Mouse (Mus musculus): Measurements from ENCODE around the gene Gm7168. TPM values are rescaled to one million over a fixed set of nuclear protein-coding genes. Genes with fewer than 3 reads are reported as not detected.
"Not testable (repeated sequence)": the region's sequence is repeated elsewhere in the genome, so short reads cannot be mapped to it uniquely, and the experiment has no call there.

The Gm7168 gene
- polyA plus RNA-seq, 1 experiment from 2014 or later, result not detected

- WGBS (ENCODE audit: insufficient replicate concordance), result 58% methylated on average over 1 of the region's 1 CpGs
These were observed 39.5 kb downstream of the Gm7168 start for GRCm38 (mm10) chr17:13987690-13988089.

GRCm38 (mm10) chr17:13993425-13993824, 45.3 kb downstream of the Gm7168 start:
- WGBS (ENCODE audit: insufficient replicate concordance), result 38% methylated on average over 2 of the region's 2 CpGs

More at GRCm38 (mm10) chr17:13987690-13988089, 39.5 kb downstream of the Gm7168 start:
- Histone ChIP-seq H3K27me3 (no peaks in the 10 kb centered on the region), H3K4me1 (replicated peaks) (no peaks in the 10 kb centered on the region), H3K4me2 (no peak overlapping the region), H3K9ac (no peak overlapping the region), H3K36me3 (no peaks in the 10 kb centered on the region), H3K4me3 (replicated peaks) (no peak overlapping the region), H3K27ac (no peak overlapping the region), H3K9me3 (replicated peaks) (no peaks in the 10 kb centered on the region)
- no peak for DNase-seq
- no peak for ATAC-seq (ENCODE audit: low read depth)

More at GRCm38 (mm10) chr17:13993425-13993824, 45.3 kb downstream of the Gm7168 start:
- H3K4me3 ChIP-seq (replicated peaks); H3K9ac ChIP-seq; H3K36me3 ChIP-seq; DNase-seq; H3K4me2 ChIP-seq; H3K9me3 ChIP-seq (replicated peaks); ATAC-seq (ENCODE audit: low read depth); H3K27me3 ChIP-seq; H3K4me1 ChIP-seq (replicated peaks); H3K27ac ChIP-seq: not testable (repeated sequence)

Other genes with a start within 250 kb of the Gm7168 start
- 11.4 and 11.8 TPM in 2 replicates for gene Afdn, start 187.8 kb upstream of the Gm7168 start, polyA plus RNA-seq (2015; fragmentation: Nextera tagmentation; extraction: Ambion mirVana)
- gene Tcte2, start 186.5 kb upstream of the Gm7168 start, polyA plus RNA-seq (2015; fragmentation: Nextera tagmentation; extraction: Ambion mirVana), result 0.23 and 0.28 TPM in 2 replicates
- gene Gm7356, start 55.3 kb downstream of the Gm7168 start, polyA plus RNA-seq (2015; fragmentation: Nextera tagmentation; extraction: Ambion mirVana), result not detected in 2 replicates
- gene Gm7358, start 111.2 kb downstream of the Gm7168 start, polyA plus RNA-seq (2015; fragmentation: Nextera tagmentation; extraction: Ambion mirVana), result not detected in 2 replicates